ENCODE assay signal across 21 mouse cellular contexts in genomic region chr7:55982010-55982700, GRCm38 (mm10). TPM values are rescaled to one million over a fixed set of nuclear protein-coding genes. Genes with fewer than 3 reads are reported as not detected.
DNase-seq lines count a peak whose midpoint lies in the region; ATAC-seq and TF ChIP-seq lines count a peak whose summit lies in the region.
"Had no signal": no experiment of that assay in that cellular context is flagged by ENCODE, and none has a peak within 500 bp of the region (broad histone marks: within the 10 kb centered on the region; RNA-seq: fewer than 3 reads in every experiment).

No protein-coding gene starts in this region.

- DNase-seq in c-Kit-negative CD71-positive TER-119-positive erythroid progenitor cells, embryonic 14.5 days (ENCODE audit: low read depth, low spot score), result peak; percentile 39
- DNase-seq in liver, embryonic 13.5 days, result peak; percentile 23
- DNase-seq in liver, postnatal 0 days, result no peak
- DNase-seq in lung, postnatal 36 days, result no peak
- no peak for DNase-seq in lung, adult 18-20 months
- DNase-seq in cerebellum, adult 2 months, result no peak
- DNase-seq in adrenal gland, postnatal 36 days, result no peak
- DNase-seq: adrenal gland, postnatal 10 days; cerebellum, adult 11-12 months; cerebellum, adult 9-11 months; cerebellum, postnatal 36 days; gastrocnemius, adult 2 months; gastrocnemius, postnatal 25 days had no signal

- H3K27me3 ChIP-seq in liver, embryonic 13.5 days, result no peaks in the 10 kb centered on the region
- H3K27me3 ChIP-seq in liver, postnatal 0 days (ENCODE audit: insufficient read depth, low read length), result no peaks in the 10 kb centered on the region
- H3K27me3 ChIP-seq in cerebellum, adult 2 months (ENCODE audit: control insufficient read depth, insufficient read depth, low read length), result no peaks in the 10 kb centered on the region
- H3K27me3 ChIP-seq: embryonic facial prominence, embryonic 13.5 days; heart, embryonic 13.5 days; hindbrain, embryonic 15.5 days had no signal

- H3K4me3 ChIP-seq in liver, embryonic 13.5 days (replicated peaks), result no peak overlapping the region
- no peak overlapping the region for H3K4me3 ChIP-seq in liver, postnatal 0 days (ENCODE audit: low read depth, low read length)
- no peak overlapping the region for H3K4me3 ChIP-seq in cerebellum, adult 2 months (replicated peaks; ENCODE audit: insufficient read depth, low read depth, low read length)
- H3K4me3 ChIP-seq: embryonic facial prominence, embryonic 13.5 days; forebrain, embryonic 10.5 days; gastrocnemius, adult 2 months; heart, embryonic 13.5 days; hindbrain, embryonic 10.5 days; hindbrain, embryonic 15.5 days had no signal

- 63% methylated on average over 10 of the region's 10 CpGs for WGBS in liver, embryonic 13.5 days (ENCODE audit: insufficient replicate concordance)
- WGBS in liver, postnatal 0 days (ENCODE audit: insufficient replicate concordance), result 73% methylated on average over 10 of the region's 10 CpGs
- WGBS in cerebellum, adult 2 months, result 94% methylated on average over 10 of the region's 10 CpGs

- ATAC-seq in erythroid progenitor cell, adult 5-6 weeks (replicated peaks; ENCODE audit: low FRiP score, poor library complexity, severe bottlenecking), result peak; percentile 76
- peak; percentile 84 for ATAC-seq in liver, embryonic 13.5 days (ENCODE audit: low read depth)
- peak; percentile 69 for ATAC-seq in liver, postnatal 0 days
- ATAC-seq: forebrain, embryonic 14.5 days had no signal

- peaks cover 34% of the 10 kb centered on the region for H3K4me1 ChIP-seq in liver, embryonic 13.5 days (replicated peaks)
- H3K4me1 ChIP-seq in liver, postnatal 0 days (ENCODE audit: insufficient read depth), result peaks cover 10% of the 10 kb centered on the region; the same call in 1 of the 2 replicates
- no peaks in the 10 kb centered on the region for H3K4me1 ChIP-seq in cerebellum, adult 2 months (ENCODE audit: control insufficient read depth, insufficient read depth, low read length)
- H3K4me1 ChIP-seq: forebrain, embryonic 10.5 days; heart, embryonic 13.5 days; hindbrain, embryonic 10.5 days; hindbrain, embryonic 15.5 days had no signal

- no peak for TF ChIP-seq CTCF in liver, postnatal 0 days (IDR thresholded peaks at IDR 0.05; ENCODE audit: low read depth)
- TF ChIP-seq CTCF in cerebellum, adult 2 months (IDR thresholded peaks at IDR 0.05; ENCODE audit: borderline replicate concordance, insufficient read depth, low read depth, low read length), result no peak

- H3K36me3 ChIP-seq in liver, embryonic 13.5 days, result peaks cover 41% of the 10 kb centered on the region
- H3K36me3 ChIP-seq in liver, postnatal 0 days (replicated peaks; ENCODE audit: insufficient read depth, low read length), result peaks cover 14% of the 10 kb centered on the region

- peak overlapping the region; percentile 40; the same call in 1 of the 2 replicates for H3K9ac ChIP-seq in liver, embryonic 13.5 days
- no peak overlapping the region for H3K9ac ChIP-seq in liver, postnatal 0 days (replicated peaks)
- H3K9ac ChIP-seq: embryonic facial prominence, embryonic 13.5 days; heart, embryonic 13.5 days; hindbrain, embryonic 15.5 days had no signal

- no peak for TF ChIP-seq POLR2A in cerebellum, adult 2 months (IDR thresholded peaks at IDR 0.05; ENCODE audit: borderline replicate concordance, insufficient read depth, low read length)

- H3K27ac ChIP-seq in liver, embryonic 13.5 days, result peak overlapping the region; percentile 86
- H3K27ac ChIP-seq in liver, postnatal 0 days (ENCODE audit: low read depth), result peak overlapping the region; percentile 4; the same call in 1 of the 2 replicates
- no peak overlapping the region for H3K27ac ChIP-seq in cerebellum, adult 2 months (ENCODE audit: insufficient read depth, low read length)
- H3K27ac ChIP-seq: embryonic facial prominence, embryonic 13.5 days; forebrain, embryonic 10.5 days; gastrocnemius, adult 2 months; heart, embryonic 13.5 days; hindbrain, embryonic 10.5 days; hindbrain, embryonic 15.5 days had no signal

- peak overlapping the region; percentile 36 for H3K4me2 ChIP-seq in liver, embryonic 13.5 days
- peak overlapping the region; percentile 30 for H3K4me2 ChIP-seq in liver, postnatal 0 days (ENCODE audit: low read depth, low read length)
- H3K4me2 ChIP-seq: embryonic facial prominence, embryonic 13.5 days; heart, embryonic 13.5 days; hindbrain, embryonic 15.5 days had no signal

- TF ChIP-seq EP300 in liver, postnatal 0 days (IDR thresholded peaks at IDR 0.05; ENCODE audit: low read depth), result peak; percentile 50; the same call in 1 of the 2 replicates

- no peaks in the 10 kb centered on the region for H3K9me3 ChIP-seq in liver, embryonic 13.5 days (replicated peaks)
- H3K9me3 ChIP-seq in liver, postnatal 0 days (ENCODE audit: low read length), result no peaks in the 10 kb centered on the region
- H3K9me3 ChIP-seq: embryonic facial prominence, embryonic 13.5 days; forebrain, embryonic 10.5 days; G1E; heart, embryonic 13.5 days; hindbrain, embryonic 10.5 days; hindbrain, embryonic 15.5 days had no signal

RNA-seq across cellular contexts. Expression of gene Nipa2, which starts 19.9 kb away (rescaled TPM):
- total RNA-seq in erythroid progenitor cell, adult 5-6 weeks (2015; ENCODE audit: low replicate concordance), result 35.0 and 67.9 TPM in 2 replicates
- total RNA-seq in erythroid progenitor cell, adult 5-6 weeks (2017; ENCODE audit: low replicate concordance), result 38.0 and 47.7 TPM in 2 replicates
- 24.9 and 29.3 TPM in 2 replicates for polyA plus RNA-seq in liver, embryonic 13.5 days (2015; fragmentation: Nextera tagmentation; extraction: Ambion mirVana)
- polyA plus RNA-seq in liver, postnatal 0 days (2015; fragmentation: Nextera tagmentation; extraction: Ambion mirVana), result 22.7 and 23.9 TPM in 2 replicates
- 19.5 and 20.5 TPM in 2 replicates for polyA plus RNA-seq in cerebellum, adult 2 months (2012; rRNA removed)
- 10 to 100 TPM; 51.6 to 57.7 TPM for total RNA-seq in adrenal gland, postnatal 36 days (2021)

RNA-seq across cellular contexts. Expression of gene Nipa1, which starts 37.6 kb away (rescaled TPM):
- total RNA-seq in erythroid progenitor cell, adult 5-6 weeks (2015; ENCODE audit: low replicate concordance), result 35.0 and 46.1 TPM in 2 replicates
- total RNA-seq in erythroid progenitor cell, adult 5-6 weeks (2017; ENCODE audit: low replicate concordance), result 39.1 and 52.6 TPM in 2 replicates
- polyA plus RNA-seq in liver, embryonic 13.5 days (2015; fragmentation: Nextera tagmentation; extraction: Ambion mirVana), result 15.6 and 16.2 TPM in 2 replicates
- 3.8 and 4.5 TPM in 2 replicates for polyA plus RNA-seq in liver, postnatal 0 days (2015; fragmentation: Nextera tagmentation; extraction: Ambion mirVana)
- polyA plus RNA-seq in cerebellum, adult 2 months (2012; rRNA removed), result 28.8 and 30.7 TPM in 2 replicates
- total RNA-seq in adrenal gland, postnatal 36 days (2021), result 1 to 10 TPM; 6.2 to 8.4 TPM

Comparison
In these comparisons a context has a peak if more than half of its experiments do, and no peak if none do; other contexts are left out.
1. DNase-seq: peak in c-Kit-negative CD71-positive TER-119-positive erythroid progenitor cells, embryonic 14.5 days (single experiment) and liver, embryonic 13.5 days (single experiment); none in liver, postnatal 0 days (single experiment), lung, postnatal 36 days (single experiment), lung, adult 18-20 months (0 of 2), cerebellum, adult 2 months (0 of 2) and adrenal gland, postnatal 36 days (0 of 2).
2. Peak in every context shown above with its lines, with median percentiles within 50 percentile points of each other: ATAC-seq.